Mouse (Mus musculus) liver, adult (tissue): ENCODE measurements around the gene Ankdd1b.

Source experiments
- GATA4 ChIP-seq: IDR thresholded peaks from 2 replicates; pipeline ENCODE4 v1.6.1; 2014; ENCODE audit warnings: mild to moderate bottlenecking, low read length; ENCODE audit not compliant: insufficient replicate concordance

Ankdd1b gene

GRCm38 (mm10) chr13:96389301-96389700 is 81.7 kb downstream of the Ankdd1b start:
- no peak for TF ChIP-seq GATA4

- peak; percentile 94 for TF ChIP-seq GATA4
Measured at GRCm38 (mm10) chr13:96388042-96388888, 82.7 kb downstream of the Ankdd1b start, which contains the start of gene Poc5. Poc5 (plus strand) TSS chr13:96388294.

- TF ChIP-seq GATA4 = no peak
Measured at GRCm38 (mm10) chr13:96377883-96378282, 93.1 kb downstream of the Ankdd1b start.

DNA sequence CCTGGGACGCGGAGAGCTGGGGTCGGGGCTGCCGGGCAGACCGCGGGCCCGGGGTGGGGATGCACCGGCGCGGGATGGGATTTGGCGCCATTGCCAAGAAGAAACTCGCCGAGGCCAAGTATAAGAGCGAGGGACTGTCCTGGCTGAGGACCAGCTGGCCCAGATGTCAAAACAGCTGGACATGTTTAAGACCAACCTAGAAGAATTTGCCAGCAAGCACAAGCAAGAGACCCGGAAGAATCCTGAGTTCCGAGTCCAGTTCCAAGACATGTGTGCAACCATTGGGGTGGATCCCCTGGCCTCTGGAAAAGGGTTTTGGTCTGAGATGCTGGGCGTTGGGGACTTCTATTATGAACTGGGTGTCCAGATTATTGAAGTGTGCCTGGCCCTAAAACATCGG is 94.1 kb downstream of the Ankdd1b start:
- TF ChIP-seq GATA4 = no peak

DNA sequence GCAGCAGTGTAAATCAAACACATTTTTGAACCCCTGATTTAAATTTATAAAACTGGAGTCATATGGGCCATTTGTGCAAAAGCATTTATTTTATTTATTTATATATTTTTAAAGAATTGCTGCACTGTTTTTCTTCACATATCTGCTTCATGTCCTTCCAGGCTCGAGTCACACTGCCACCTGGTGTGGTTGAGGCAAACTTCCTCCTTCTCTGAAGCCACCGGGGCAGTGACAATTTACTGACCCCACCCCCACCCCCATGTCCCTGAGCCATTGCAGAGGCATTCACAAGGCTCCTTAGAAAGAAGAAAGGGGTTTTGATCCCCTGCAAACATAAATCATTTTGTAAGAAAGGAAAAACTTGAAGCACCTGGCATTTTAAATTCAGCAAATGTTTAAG is 95.5 kb downstream of the Ankdd1b start:
- TF ChIP-seq GATA4 = no peak
